Mouse (Mus musculus): ENCODE measurements around the gene Clstn2. TPM values are rescaled to one million over a fixed set of nuclear protein-coding genes. Genes with fewer than 3 reads are reported as not detected.

Gene Clstn2
- total and polyA plus RNA-seq, 3 experiments = not detected

DNA sequence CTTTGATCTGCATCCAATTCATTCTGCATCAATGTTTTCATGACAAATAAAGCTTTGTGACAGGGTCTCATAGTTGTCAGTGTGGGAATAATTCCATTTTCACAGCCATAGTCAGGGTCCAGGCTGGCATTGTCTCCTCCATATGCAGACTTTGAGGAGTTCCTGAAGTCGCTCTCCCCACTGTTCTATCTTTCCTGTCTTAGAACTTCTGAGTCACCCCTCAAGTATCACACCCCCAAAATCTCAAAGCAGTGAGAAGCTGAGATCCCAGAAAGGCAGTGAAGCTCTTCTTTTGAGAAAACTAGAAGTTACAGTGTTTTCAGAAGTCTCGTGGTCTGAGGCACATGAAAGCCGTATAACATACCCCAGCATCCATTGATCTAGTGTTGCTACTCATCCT is 320.1 kb downstream of the Clstn2 start:
- H3K4me1 ChIP-seq (ENCODE audit: control insufficient read depth in 1 of 2, insufficient read depth in 2 of 2, low read length in 2 of 2) = no peaks in the 10 kb centered on the region
- H3K4me3 ChIP-seq (ENCODE audit: control insufficient read depth in 1 of 2, insufficient read depth in 1 of 2, low read depth in 2 of 2, low read length in 2 of 2) = no peak overlapping the region
- H3K27me3 ChIP-seq (ENCODE audit: control insufficient read depth in 1 of 2, insufficient read depth in 2 of 2, low read length in 2 of 2) = no peaks in the 10 kb centered on the region
- no peak overlapping the region for H3K9ac ChIP-seq (ENCODE audit: control insufficient read depth, low read depth, low read length, poor library complexity, severe bottlenecking)
- no peak overlapping the region for H3K27ac ChIP-seq (ENCODE audit: control insufficient read depth, low read depth, low read length)
- no peak for TF ChIP-seq MYC (IDR thresholded peaks at IDR 0.05; ENCODE audit: low read depth, low read length)
- no peak for TF ChIP-seq BHLHE40 (IDR thresholded peaks at IDR 0.05; ENCODE audit: borderline replicate concordance, low read depth, low read length)
- no peak for TF ChIP-seq CHD2 (IDR thresholded peaks at IDR 0.05; ENCODE audit: low read length)
- no peak for TF ChIP-seq KAT2A (conservative IDR thresholded peaks at IDR 0.05; ENCODE audit: low read depth, low read length)
- TF ChIP-seq MEF2A (IDR thresholded peaks at IDR 0.05; ENCODE audit: extremely low read depth, insufficient replicate concordance, low read depth, low read length, poor library complexity, severe bottlenecking) = no peak
- no peak for TF ChIP-seq GABPA (IDR thresholded peaks at IDR 0.05; ENCODE audit: low read depth, low read length)
- TF ChIP-seq NRF1 (IDR thresholded peaks at IDR 0.05; ENCODE audit: insufficient read depth, low read depth, low read length, poor library complexity, severe bottlenecking) = no peak
- no peak for TF ChIP-seq MAZ (IDR thresholded peaks at IDR 0.05; ENCODE audit: low read depth, low read length)
- TF ChIP-seq ELF1 (IDR thresholded peaks at IDR 0.05; ENCODE audit: low read depth, low read length) = no peak
- no peak for TF ChIP-seq EP300 (IDR thresholded peaks at IDR 0.05; ENCODE audit: low read depth in 1 of 2, low read length in 2 of 2)
- TF ChIP-seq GATA1 (IDR thresholded peaks at IDR 0.05; ENCODE audit: low read depth, low read length) = no peak
- TF ChIP-seq CHD1 (IDR thresholded peaks at IDR 0.05; ENCODE audit: low read depth, low read length) = no peak
- no peak for TF ChIP-seq SMC3 (IDR thresholded peaks at IDR 0.05; ENCODE audit: low read depth, low read length)
- TF ChIP-seq POLR2A (IDR thresholded peaks at IDR 0.05; ENCODE audit: control insufficient read depth in 1 of 2, insufficient read depth in 1 of 2, low read depth in 1 of 2, low read length in 2 of 2, poor library complexity in 1 of 2) = no peak
- TF ChIP-seq MAX (IDR thresholded peaks at IDR 0.05; ENCODE audit: low read length) = no peak
- TF ChIP-seq ZC3H11A (IDR thresholded peaks at IDR 0.05; ENCODE audit: low read depth, low read length) = no peak
- no peak for TF ChIP-seq TBP (IDR thresholded peaks at IDR 0.05; ENCODE audit: low read depth, low read length)
- H3K36me3 ChIP-seq (ENCODE audit: control insufficient read depth in 1 of 2, insufficient read depth in 2 of 2, low read length in 2 of 2) = no peaks in the 10 kb centered on the region
- no peaks in the 10 kb centered on the region for H3K79me2 ChIP-seq (ENCODE audit: control insufficient read depth, insufficient read depth, low read length, poor library complexity)
- no peak for DNase-seq (ENCODE audit: low read depth, low spot score)
- no peaks in the 10 kb centered on the region for H3K9me3 ChIP-seq (replicated peaks; ENCODE audit: insufficient read depth, low read length)

GRCm38 (mm10) chr9:97703901-97704503 is 329.0 kb downstream of the Clstn2 start:
- Histone ChIP-seq H3K36me3 (ENCODE audit: control insufficient read depth in 1 of 2, insufficient read depth in 2 of 2, low read length in 2 of 2) (no peaks in the 10 kb centered on the region), H3K4me3 (ENCODE audit: control insufficient read depth in 1 of 2, insufficient read depth in 1 of 2, low read depth in 2 of 2, low read length in 2 of 2) (no peak overlapping the region), H3K79me2 (ENCODE audit: control insufficient read depth, insufficient read depth, low read length, poor library complexity) (no peaks in the 10 kb centered on the region), H3K27me3 (ENCODE audit: control insufficient read depth in 1 of 2, insufficient read depth in 2 of 2, low read length in 2 of 2) (no peaks in the 10 kb centered on the region), H3K4me1 (ENCODE audit: control insufficient read depth in 1 of 2, insufficient read depth in 2 of 2, low read length in 2 of 2) (no peaks in the 10 kb centered on the region), H3K27ac (ENCODE audit: control insufficient read depth, low read depth, low read length) (no peak overlapping the region), H3K9me3 (replicated peaks; ENCODE audit: insufficient read depth, low read length) (no peaks in the 10 kb centered on the region), H3K9ac (ENCODE audit: control insufficient read depth, low read depth, low read length, poor library complexity, severe bottlenecking) (no peak overlapping the region)
- TF ChIP-seq GATA1 (IDR thresholded peaks at IDR 0.05; ENCODE audit: low read depth, low read length) (no peak), MYC (IDR thresholded peaks at IDR 0.05; ENCODE audit: low read depth, low read length) (no peak), CHD1 (IDR thresholded peaks at IDR 0.05; ENCODE audit: low read depth, low read length) (no peak), SMC3 (IDR thresholded peaks at IDR 0.05; ENCODE audit: low read depth, low read length) (no peak), USF2 (IDR thresholded peaks at IDR 0.05; ENCODE audit: borderline replicate concordance in 1 of 2, insufficient read depth in 1 of 2, low read depth in 1 of 2, low read length in 2 of 2) (no peak)
- DNase-seq (ENCODE audit: low read depth, low spot score) = no peak
